Mouse (Mus musculus): ENCODE data around the gene Trib2. TPM values are rescaled to one million over a fixed set of nuclear protein-coding genes. Genes with fewer than 3 reads are reported as not detected.

Trib2 gene
- total RNA-seq, 1 experiment from 2014 or later = 16.7 TPM

DNA sequence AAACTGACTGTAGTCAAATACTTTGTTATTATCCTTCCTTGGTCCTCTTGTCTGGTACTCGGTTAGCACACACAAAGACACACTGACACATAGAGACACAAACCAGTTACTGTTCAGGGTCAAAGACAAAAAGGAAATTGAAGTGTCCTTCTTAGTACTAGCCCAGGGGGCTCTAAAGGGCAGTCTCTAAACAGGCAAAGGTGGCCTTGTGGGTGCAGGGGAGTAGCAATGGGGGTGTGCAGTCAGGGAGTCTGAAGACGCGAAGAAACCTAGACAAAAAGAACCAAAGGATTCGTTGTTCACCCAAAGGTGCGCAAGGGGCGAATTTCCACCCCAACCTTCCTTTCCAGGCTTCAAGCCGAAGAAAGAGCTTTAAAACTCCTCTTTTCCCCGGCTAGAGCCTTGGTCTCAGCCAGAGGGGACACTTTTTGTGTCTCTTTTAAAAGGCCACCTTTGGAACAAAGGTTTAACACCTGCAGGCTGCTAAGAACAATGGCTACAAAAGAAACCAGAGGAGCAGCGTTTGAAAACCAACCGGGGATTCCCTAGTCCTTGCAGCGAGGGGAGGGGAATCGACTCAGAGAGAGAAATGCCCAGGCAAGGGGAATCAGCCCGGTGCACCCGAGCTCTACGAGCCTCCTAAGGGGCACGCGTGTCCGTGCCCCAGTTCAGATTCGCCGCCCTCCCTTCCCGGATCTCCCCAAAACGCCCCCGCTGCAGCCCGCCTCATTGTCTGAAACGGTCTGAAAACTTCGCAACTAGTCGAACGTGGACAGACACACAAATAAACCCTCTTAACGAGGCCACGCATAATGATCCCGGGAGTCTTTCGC lies 2.3 kb downstream of the Trib2 start:
- peak; percentile 49 for DNase-seq

DNA sequence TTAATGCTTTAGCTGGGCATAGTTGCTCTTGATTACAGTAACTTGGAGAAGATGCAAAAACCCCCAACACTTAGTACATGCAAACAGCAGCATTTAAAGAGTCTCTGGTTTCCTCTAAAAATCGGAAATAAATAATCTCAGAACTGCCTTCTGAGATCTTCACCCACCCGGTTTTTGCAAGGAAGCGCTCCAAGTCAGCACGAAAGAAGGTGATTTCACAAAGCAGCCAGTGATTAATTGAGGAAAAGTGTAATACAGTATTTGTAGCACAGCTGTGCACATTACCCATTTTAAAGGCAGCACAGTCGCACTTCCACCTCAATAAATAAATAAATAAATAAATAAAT lies 2.9 kb downstream of the Trib2 start:
- no peak for DNase-seq

DNA sequence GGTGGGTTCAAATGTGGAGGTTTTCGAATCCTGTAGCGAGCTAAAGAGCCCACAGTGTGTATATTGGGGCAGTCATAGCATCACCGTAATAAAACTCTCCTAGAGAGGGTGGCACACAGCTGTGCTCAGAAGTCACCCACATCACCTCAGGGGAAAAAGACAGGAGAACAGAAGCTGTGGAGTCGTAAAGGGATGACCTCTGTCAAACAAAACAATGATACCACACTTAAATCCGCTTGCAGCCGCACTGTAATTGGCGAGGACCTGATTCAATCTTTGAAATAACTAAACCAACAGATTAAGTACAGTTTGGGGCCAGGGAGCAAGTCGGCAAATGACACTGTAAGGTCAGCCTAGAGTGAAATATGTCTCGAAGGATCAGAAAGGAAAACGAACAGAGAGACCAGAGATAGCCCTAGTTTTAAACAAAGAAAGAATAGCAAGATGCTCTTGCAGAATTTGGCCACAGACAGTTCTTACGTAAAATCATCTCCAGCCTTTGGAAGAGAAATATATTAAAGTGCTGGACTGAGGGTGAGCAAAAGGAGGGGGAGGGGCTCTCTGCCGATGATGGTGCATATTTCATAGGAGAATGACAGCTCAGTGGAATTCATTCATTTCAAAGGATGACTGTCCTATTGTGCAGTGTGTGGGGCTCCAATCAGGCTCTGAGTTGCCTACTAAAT lies 3.4 kb downstream of the Trib2 start:
- no peak for DNase-seq

DNA sequence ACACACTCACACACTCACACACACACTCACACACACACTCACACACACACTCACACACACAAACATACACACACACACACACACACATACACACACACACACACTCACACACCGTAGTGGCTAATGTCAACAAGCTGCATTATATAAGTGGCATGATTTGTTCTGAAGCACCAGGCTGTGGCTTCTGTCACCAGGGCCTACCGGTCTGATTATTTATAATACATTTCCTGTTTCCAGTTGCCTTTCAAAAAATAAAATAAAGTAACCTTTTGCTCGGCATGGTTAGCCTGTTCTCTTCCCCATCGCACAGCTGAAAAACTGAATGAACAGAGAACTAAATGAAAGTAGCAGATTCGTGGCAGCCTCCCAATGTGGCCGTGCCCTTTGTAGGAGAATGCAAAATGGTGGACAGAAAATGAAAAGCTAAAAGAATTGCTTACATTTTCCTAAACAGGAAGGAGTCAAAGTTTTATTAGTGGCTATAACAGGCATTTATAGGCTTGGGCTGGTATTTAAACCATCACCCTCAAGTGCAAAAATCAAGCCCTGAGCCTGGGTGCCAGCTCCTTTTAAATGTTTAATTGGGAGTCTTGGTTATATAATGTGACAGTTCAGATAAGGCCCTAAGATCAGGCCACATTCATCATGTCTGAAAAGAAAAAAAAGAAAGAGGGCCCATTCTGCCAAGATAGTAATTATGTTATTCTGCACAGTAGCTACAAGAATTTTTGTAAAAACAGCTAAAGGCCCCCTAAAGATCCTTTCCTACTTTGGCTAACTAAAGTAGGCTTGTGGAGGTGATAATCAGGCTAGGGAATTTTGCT lies 4.4 kb downstream of the Trib2 start:
- no peak for DNase-seq

DNA sequence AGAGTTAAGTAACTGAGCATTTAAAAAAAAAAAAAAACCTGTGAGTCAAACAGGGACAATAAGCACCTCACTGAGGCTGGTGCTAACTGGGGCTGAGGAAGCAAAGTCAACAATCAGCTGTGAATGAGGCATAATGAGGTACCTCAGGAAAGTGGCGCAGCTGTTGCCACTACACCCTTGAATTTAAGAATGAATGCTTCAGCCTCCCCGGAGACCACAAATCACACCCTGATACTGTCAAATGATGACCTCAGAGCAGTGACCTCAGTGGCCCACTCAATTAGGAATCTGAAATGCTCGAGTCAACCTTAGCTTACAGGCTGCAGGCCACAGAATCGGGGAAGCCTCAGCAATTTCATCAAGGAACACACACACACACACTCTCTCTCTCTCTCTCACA lies 5.0 kb downstream of the Trib2 start:
- no peak for DNase-seq

DNA sequence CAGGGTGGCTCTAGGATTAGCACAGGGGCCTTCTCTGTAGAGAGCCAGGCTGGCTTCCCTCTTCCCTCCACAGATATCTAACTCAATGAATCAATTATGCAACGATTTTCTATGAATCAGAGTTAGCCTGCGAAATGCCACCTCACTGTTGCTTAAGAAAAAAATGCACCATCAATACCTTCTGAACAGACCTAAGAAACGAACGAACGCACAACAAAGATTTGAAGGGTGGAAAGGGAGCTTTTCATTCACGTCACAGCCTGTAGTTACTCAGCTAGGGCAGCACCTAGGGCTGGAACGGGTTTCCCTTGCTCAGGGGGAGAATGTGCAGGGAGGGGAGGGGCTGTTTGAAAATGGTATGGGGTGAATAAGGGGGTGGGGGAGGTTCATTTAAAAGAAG lies 5.8 kb downstream of the Trib2 start:
- no peak for DNase-seq

DNA sequence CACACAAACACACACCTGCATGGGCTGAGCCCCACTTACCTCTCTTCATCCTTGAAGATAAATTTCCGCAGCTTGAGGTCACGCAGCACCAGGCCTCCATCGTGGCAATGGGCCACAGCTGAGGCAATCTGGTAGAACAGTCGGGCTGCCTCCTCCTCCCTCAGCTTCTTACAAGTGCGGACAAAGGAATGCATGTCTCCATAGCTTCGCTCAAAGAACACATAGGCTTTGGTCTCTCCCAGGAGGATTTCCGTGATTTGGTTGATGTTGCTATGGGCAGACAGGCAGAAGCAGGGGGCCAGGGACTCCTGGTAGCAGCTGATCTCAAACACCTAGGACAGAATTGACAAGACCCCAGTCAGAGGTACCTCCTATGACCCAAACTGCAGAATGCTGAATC lies 7.1 kb downstream of the Trib2 start:
- no peak for DNase-seq

DNA sequence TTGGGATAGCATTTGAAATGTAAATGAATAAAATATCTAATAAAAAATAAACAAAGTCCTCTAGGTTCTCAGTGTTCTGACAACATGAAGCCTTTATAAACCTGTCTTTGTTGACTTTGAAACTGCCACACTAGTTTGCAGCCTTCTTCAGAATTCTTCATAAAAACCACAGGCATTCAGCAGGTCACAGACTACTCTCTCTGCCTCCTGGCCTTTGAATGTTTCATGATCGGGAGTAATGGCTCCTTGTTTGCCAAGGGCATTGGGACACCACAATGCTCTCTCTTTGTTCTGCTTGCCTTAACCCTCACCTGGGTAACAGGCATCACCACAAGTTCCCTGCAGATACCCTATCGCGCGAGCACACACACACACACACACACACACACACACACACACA lies 7.5 kb downstream of the Trib2 start:
- no peak for DNase-seq

DNA sequence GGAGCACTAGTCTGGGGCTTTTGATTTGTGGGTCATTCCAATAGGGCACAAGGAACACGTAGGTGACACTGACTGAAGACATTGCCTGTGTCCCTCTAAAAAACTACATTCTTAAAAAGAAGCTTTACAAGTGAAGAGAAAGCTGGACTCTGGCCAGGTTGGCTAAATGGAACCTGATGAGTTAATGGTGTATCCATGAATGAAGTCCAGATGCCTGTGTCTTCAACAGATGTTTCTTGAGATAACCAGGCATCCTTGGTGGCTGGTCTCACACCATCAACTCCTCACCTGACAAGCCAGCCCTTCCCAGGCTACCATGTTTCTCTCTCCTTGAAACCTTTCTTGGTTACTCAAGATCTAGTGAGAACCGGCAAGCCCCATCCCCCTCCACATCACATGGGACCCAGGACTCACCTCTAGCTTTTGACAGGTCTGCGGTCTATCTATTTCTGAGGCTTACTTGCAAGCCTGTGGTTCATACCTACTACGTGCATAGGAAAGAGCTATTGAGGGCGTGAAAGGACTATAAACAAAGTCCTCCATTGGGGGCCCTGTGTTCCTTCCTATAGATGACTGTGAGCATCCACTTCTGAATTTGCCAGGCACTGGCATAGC lies 8.4 kb downstream of the Trib2 start:
- DNase-seq = no peak

DNA sequence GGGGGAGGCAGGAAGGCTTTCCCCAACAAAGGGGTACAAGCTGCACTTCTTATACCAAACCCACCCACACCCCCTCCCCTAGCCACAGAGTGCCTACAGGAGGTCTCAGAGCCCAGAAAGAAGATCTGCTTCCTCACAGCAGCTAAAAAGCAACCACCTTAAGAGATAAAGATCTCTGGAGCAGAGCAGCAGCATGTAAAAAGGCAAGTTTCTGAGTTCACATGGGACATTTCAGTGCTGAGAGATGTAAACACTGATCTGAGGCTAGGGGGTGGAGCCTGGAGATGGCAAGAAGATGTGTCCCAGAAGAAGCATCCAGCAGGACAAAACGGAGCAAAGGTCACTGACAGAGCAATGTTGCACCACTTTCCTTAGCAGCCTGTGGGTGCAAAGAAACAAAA lies 11.8 kb downstream of the Trib2 start:
- peak; percentile 30 for DNase-seq

DNA sequence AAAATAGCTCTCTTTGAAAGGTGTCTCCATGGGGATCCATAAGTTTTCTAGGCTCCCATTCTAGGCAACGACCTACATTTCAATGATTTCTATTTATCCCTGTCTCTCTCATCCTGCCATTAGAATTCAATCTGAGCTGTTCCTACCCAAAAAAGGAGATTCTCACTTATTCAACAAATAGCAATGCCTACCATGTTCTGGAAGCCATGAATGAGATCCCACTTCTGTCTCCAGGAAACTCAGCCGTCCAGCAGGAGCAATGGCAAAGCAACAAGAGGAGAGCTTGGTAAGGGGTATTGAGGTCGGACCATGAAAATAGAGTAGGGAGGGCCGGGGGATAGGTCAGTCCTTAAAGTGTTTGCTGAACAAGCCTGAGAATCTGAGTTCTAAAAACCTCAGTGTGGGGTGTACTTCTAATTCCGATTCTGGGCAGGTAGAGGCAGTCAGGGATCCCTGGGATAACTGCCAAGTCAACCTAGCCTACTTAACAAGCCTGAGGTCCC lies 12.7 kb downstream of the Trib2 start:
- DNase-seq = no peak

DNA sequence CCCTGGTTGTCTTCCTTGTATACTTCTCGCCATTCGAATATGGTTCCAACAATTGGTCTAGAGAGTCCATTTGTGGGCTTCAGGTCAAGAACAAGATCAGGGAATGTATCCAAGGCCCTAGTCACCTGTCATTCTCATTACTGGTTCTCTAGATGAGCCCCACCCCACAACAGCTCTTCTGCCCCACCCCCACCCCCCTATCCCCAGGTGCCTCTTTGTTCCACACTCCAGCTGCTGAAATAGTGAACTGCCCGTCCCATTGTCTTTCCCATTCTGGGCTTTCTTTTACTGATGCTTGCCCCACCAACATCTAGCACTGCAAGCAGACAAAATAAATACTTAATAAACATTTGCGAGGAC lies 15.2 kb downstream of the Trib2 start:
- no peak for DNase-seq

DNA sequence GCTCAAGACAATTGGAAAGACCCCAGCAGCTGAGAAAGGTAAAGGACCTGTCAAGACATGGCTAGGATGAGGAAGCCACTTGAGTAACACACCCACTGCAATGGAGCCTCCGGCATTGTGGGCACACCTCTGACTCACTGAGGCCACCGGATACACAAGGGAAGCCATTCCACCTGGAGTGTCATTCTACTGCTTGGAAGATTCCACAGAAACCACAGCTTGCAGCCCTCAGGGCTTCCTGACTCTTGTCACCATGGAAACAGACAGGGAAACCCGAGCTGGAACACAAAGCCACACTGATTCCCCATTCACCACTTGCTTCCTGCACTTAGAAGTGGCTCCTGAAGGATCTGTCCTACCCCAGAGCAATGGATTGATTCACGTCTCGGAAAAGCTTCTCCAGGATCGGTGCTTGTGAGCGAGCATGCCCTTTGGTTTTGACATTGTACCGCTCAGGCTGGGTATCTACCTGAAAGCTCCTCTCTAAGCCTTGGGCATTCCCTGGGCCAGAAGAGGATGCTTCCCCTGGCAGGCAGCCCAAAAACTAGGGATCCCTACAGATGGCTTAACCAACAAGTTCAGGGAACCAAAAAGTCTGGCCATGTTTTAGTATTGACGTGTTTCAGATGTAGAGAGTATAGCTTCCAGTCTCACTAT lies 15.7 kb downstream of the Trib2 start:
- DNase-seq = peak; percentile 22

DNA sequence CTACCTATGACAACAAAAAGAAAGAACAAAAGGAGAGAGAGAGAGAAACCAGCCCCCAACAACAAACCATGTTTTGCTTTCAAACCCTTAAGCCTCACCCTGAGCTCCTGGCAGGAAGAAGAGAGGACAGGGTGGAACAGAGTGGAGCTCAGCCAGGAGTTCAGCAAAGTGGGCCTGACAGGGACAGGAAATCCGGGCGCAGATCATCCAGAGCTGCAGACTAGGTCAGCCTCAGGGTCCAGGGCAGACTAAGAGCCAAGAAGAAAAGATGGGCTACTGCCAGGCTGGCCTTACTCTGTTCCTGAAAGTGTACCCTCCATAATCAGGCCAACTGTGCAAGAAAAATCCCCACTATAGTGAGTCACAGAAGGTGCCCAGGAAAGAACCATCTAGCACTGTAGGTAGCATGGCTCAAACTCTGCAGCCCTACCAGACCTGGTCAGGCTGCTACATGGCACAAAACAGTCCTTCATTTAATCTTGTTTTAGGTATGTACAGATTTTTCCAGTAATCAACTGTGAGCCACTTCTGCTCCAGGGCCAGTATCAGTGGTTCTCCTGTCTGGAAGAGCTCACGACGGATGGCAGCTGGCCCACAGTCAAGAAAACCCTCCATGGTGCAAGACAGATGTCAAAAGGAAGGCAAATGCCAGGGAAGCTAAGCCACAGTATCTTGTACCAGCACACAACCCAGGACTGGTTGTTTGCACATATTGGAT lies 16.4 kb downstream of the Trib2 start:
- DNase-seq = peak; percentile 59

DNA sequence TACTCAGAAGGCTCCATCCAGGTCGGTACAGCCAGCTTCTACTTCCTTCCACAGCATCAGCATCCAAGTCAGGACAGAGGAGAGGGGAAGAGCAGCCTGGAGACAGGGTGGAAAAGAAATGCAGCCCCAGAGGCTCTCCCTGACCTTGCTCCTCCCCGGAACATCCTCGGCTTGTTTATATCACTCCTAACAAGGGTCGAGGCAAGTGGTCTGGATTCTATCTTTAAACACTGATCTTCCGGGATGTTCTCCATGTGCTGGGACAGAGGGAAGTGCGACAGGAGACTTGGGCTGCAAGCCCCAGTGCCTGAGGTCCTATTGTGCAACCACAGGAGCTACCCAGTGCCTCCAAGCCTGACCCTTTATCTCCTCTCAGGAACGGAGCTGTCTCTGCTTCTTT lies 18.7 kb downstream of the Trib2 start:
- DNase-seq = peak; percentile 27

DNA sequence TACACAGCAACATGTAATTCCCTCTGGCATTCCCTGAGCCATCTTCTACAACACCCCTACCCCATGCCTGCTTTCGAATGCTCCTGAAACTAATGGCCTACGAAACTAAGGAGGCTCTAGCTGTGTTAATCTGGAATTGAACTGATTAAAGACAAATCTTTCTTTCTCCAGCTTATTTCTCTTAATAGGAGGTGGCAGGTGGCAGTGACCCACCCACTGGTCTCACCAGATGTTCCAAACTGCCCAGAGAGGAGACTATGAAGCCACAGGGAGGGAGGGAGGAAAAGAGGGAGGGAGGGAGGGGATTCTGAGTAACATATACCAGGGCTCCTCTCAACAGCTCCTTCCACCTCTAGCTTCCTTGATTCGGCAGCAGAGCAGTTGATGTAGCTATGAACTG lies 20.8 kb downstream of the Trib2 start:
- no peak for DNase-seq

DNA sequence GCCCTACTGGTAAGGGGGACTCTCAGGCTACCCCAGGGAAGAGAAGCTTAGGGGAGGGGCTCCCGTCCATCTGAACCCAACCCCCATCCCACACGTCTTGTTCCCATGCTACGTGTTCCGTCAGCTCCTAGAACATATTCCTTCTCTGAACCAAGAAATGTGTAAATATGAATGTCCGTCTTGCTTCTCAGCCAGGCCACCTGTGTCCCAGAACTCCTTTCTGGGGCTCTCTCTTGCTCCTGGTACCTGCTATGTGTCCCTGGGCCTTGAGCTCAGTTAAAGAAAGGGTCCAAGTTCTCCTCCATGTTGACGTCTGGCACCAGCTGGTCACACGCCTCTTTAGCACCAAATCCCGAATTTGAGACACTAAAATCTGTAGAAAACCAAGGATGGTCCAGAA lies 23.4 kb downstream of the Trib2 start:
- DNase-seq = no peak

DNA sequence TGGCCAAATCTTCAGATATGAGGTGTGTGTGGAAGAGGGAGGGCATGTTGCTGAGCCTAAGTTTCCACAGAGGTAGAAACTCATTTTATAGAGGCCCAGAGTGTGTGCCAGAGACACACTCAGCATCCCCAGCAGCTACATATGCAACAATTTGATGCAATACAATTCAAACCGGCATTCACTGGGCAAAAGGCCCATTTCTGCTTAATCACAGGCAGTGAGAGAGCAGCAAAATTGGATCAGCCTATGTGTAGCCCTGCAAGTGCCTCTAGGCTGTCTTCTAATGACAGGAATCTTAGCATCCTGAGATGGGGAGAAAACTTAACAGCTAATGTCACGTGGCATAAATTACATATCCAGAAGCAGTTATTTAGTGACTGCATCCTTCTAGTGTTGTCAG lies 26.5 kb downstream of the Trib2 start:
- no peak for DNase-seq

DNA sequence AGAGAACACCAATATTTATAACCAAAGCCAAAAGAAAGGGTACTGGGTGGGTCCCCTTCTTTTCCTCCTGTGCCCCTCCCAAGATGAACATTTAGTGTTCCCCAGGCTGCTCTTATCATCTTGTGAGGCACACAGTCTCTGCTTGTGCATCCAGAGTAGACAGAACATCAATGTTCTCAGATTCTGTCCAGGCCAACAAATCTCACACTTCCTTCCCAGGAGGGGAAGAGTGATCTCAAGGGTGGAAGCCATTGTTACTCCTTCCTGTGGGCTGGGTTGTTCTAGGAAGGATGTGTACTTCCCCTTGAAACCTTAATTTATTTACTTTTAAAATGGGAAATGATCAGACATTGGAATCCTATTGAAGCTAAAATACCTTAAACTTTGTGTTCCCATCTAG lies 39.7 kb downstream of the Trib2 start:
- DNase-seq = no peak

DNA sequence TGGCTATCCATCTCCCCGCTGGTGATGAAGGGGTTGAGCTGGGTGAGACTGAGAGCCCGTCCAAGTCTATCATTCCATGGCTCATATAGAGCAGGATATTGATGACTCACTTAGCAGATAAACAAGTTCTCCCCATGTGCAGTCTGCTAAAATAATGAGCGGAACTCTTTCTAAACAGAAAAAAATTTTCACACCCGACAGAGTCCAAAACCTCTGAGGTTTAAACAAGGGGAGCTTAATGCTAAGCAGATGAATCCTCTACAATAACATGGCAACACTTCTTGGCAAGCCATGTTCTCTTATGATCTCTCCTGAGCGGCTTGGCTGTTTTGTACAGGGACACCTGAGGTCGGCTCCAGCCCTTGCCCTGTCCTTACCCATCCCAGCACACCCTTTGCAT lies 45.0 kb downstream of the Trib2 start:
- DNase-seq = no peak

DNA sequence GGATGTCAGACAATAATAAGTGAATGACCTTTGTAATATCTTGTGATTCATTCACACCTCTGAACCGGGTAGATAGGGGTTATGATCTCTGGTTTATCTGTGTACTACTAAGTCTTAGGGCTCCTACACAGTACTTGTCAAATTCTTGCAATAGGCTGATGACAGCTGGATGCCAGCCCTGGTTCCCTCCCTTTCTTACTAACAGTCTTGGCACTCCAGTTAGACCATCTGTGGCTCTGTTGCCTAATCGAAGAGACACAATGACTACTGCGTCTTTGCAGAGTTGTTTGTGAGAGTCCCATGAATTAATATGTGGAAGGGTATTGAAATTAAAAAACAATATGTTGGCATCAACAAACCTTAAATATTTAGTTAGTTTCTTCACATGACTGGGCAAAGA lies 48.2 kb downstream of the Trib2 start:
- no peak for DNase-seq
